Mouse (Mus musculus) c-Kit-positive CD71-negative TER-119-negative erythroid progenitor cells, embryonic 14.5 days (primary cell): ENCODE measurements around the gene Sdk1.

ENCODE experiments used
- DNase-seq: peaks from one replicate; pipeline ENCODE4 v3.0.0-alpha.2; 2013; ENCODE audit warnings: low read depth

Sdk1 gene

GRCm38 (mm10) chr5:141463417-141463816 lies 222.1 kb downstream of the Sdk1 start:
- DNase-seq: no peak

GRCm38 (mm10) chr5:141468821-141469220 lies 227.5 kb downstream of the Sdk1 start:
- no peak for DNase-seq

DNA sequence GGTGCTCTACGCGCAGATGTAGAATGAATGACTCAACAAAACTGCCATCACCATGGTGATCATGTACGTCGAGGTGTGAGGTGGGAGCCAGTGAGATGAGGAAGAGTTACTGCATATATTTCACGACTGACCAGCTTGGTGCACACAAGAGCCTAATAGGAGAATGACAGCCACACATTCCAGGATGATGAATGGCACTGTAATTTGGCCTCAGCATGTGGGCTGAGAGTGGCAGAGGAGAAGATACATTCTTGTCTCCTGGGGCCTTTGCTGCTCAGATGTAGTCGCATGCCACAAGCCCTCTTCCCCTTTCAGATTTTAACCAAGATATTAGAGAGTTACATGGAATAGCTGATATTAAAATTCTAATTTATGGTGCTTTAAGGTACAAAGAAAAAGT lies 264.0 kb downstream of the Sdk1 start:
- DNase-seq: no peak

GRCm38 (mm10) chr5:141506344-141506743 lies 265.1 kb downstream of the Sdk1 start:
- no peak for DNase-seq

- DNase-seq: no peak
Observed at GRCm38 (mm10) chr5:141524801-141525715, 283.8 kb downstream of the Sdk1 start.

DNA sequence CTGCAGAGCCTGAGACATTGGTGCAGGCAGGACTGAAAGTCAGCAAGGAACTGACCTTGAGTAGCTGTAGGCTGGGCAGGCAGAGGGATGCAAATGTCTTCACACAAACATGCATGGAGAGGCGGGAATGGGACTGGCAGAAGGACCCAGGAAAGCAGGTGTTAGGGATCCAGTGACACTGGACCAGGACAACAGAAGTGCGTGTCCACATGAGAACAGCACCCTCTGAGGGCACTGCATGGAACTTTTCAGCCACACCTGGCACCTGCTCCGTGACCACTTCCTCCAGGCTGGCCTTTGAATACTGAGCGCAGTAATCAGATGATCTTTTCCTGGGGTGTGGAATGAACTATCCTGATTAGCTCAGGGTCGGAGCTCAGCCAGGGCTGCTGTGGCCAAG lies 298.9 kb downstream of the Sdk1 start:
- DNase-seq: no peak

GRCm38 (mm10) chr5:141542890-141543666 lies 301.8 kb downstream of the Sdk1 start:
- DNase-seq: no peak

DNA sequence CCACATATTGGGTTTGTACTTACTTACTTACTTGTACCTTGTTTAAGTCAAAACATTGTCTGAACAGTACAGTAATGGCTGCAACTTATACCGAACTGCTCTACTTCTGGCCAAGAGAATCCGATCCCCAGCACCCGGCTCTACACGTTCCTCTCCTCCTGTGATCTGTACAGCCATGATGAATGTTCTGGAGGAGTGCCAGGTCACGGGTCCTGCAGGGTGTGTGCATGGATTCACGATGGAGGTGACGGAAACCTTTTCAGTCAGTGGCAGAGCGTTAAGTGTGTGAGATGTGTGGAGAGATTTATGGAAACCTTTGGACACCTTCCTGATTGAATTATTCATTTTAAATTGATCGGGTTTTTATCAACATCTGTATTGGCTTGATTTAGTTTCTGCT lies 312.2 kb downstream of the Sdk1 start:
- DNase-seq: no peak

DNA sequence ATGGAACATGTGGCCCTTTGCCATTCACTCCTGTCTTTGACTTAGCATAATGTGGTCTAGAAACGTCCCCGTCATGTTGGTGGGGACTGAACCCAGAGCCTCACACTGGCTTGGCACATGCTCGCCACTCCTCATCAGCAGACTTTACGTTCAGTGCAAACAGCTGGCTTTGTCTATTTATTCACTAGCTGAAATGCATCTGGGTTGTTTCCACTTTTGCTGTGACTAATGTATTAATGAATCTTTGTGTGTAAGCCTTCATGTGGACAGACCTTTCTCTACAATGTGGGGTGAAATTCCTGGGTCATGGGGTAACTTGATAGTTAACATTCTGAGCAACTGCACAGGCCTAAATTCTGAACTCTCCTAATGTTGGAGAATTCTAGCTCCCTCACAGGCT lies 317.4 kb downstream of the Sdk1 start:
- DNase-seq: no peak

DNA sequence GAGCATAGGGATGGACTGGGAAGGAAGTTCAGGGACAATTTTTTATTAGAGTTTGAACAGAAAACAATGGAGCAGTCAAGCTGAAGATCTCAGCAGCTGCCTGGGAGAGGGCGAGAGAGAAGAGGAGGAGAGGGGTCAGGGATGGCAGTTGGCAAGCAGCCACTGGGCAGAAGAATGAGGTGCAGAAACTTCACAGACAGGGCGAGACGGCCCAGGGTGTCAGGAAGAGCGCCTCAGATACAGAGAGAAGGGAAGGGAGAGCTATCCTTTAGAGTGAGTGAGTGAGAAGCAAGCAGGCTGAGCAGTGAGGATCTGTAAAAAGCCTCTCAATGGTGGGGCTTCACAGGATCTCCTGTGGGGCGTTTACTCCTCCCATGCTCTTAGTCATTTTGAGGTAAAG lies 319.0 kb downstream of the Sdk1 start:
- no peak for DNase-seq

GRCm38 (mm10) chr5:141561989-141562560 lies 320.8 kb downstream of the Sdk1 start:
- no peak for DNase-seq

DNA sequence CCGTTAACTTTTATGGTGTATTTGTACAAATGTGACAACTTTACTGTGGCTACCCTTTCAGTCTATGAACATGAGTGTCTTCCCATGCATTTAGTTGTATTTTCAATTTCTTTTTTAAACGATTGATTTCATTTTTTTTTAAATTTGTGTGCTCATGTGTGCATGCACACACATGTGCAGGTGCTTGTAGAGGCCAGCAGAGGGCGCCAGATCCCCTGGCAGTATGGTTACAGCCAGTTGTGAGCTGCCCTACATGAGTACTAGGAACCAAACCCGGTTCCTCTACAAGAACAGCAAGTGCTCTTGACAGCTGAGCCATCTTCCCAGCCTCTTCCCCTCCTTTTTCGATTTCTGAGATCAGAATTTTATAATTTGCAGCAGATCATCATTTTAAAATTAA lies 322.9 kb downstream of the Sdk1 start:
- DNase-seq: no peak

- no peak for DNase-seq
Observed at GRCm38 (mm10) chr5:141568106-141568505, 326.8 kb downstream of the Sdk1 start.

GRCm38 (mm10) chr5:141570442-141570841 lies 329.2 kb downstream of the Sdk1 start:
- DNase-seq: no peak

GRCm38 (mm10) chr5:141574263-141574662 lies 333.0 kb downstream of the Sdk1 start:
- no peak for DNase-seq

DNA sequence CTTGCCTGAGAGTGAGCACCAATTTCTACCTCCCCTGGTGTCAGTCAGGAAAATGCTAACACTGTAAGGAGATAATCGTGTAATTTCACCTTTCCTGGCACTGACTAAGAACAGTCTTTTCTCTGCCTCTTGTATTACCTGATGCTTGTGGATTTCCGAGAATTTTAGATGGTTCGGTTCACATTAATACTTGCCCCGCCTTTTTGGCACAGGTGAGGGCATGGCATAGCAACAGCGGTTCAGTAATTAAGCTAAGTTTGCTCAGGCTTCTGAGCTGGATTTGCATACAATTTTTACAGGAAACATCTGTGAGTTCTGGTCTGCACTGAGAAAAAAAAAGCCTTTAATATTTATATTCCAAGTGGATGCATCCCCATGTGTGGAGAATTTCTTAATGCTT lies 350.0 kb downstream of the Sdk1 start:
- DNase-seq: no peak

- DNase-seq: no peak
Observed at GRCm38 (mm10) chr5:141612721-141613120, 371.4 kb downstream of the Sdk1 start.

- no peak for DNase-seq
Observed at GRCm38 (mm10) chr5:141615763-141616162, 374.5 kb downstream of the Sdk1 start.

- no peak for DNase-seq
Observed at GRCm38 (mm10) chr5:141617660-141618059, 376.4 kb downstream of the Sdk1 start.

- DNase-seq: no peak
Observed at GRCm38 (mm10) chr5:141625401-141625800, 384.1 kb downstream of the Sdk1 start.

DNA sequence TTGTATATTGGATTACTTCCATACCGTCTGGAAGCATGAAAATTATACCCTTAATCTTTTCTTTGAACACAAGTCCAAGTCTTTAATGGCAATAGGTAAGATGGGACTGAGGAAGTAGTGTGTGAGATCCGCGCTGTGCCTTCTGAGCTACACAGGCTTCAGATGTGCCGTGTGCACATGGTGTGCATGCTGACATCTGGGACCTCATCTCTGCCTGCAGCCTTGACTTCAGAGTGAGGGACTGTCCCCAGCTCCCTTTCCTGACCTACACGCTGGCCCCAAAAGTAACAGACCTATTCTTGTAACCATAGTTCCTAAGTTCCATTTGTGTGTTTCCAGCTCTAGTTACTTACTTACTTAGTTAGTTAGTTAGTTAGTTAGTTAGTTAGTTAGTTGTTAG lies 390.4 kb downstream of the Sdk1 start:
- no peak for DNase-seq

- no peak for DNase-seq
Observed at GRCm38 (mm10) chr5:141633271-141633670, 392.0 kb downstream of the Sdk1 start.

DNA sequence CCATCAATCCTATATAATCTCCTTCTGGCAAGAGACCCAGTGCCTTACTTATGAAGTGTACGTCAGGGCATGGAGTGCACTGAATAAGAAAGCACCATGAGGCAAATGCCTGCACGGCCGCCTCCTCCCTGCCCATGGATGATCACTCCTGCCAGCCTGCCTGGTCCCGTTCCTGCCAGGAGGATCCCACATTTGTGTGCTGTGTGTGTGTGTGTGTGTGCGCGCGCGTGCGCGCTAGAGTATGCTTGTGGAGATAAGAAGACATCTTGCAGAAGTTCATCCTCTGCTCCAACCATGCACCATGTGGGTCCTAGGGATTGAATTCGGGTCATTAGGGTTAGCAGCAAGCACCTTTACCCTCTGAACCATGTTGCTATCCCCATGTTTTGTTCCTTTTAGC lies 395.1 kb downstream of the Sdk1 start:
- no peak for DNase-seq
